Mouse (Mus musculus): ENCODE measurements around the gene Chst8. TPM values are rescaled to one million over a fixed set of nuclear protein-coding genes. Genes with fewer than 3 reads are reported as not detected.

Gene Chst8
- total RNA-seq (2023) = not detected

GRCm38 (mm10) chr7:34812531-34813111 is at the start of gene Chst8:
Gene Chst8, minus strand, starts transcription at chr7:34812711.

DNA sequence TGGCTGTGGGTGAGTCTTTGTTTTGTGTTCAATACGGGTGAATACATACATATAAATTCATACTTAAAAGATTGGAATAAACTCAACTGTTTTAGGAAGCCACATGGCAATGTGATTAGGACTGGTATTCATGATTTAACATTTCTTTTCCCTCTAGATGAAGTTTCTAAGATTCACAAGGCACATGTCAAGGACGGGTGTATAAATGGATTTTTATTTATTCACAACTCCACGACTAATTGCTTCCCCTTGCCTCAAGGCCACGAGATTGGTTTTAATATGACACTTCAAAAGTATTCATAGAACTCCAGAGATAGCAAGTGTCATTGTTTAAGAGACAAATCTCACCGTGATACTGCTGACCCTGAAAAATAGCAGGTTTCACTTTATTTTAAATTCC is 155.9 kb downstream of the Chst8 start, which contains the start of gene Kctd15:
Gene Kctd15 (minus strand): TSS at position 101 of the 400 bp plus-strand sequence.

Other genes starting within 250 kb of the Chst8 start
- not detected for gene Kctd15, start 156.0 kb downstream of the Chst8 start, total RNA-seq (2023)
- gene Pepd, start 99.7 kb upstream of the Chst8 start, total RNA-seq (2023) = 10 to 100 TPM; 17.1 to 23.9 TPM
- gene Cebpg, start 243.9 kb upstream of the Chst8 start, total RNA-seq (2023) = 10 to 100 TPM; 39.5 to 41.2 TPM

All from neutrophil, adult 59 days (primary cell).